Mouse (Mus musculus) forebrain, embryonic 16.5 days (tissue): ENCODE measurements at regions not wholly inside any gene's neighbourhood (a gene's known extent, or its start where the extent isn't known, plus 50 kb on each side); places are given as distances from the start of the nearest gene placed in this dataset.

Source experiments
- ATAC-seq: fragments of 200-750 bp; cut with Nextera tagmentation; 2 replicates; pipeline ENCODE4 v1.8.0; 2017; ENCODE audit warnings: mild to moderate bottlenecking, moderate library complexity
- H3K27ac ChIP-seq: fragments of 300-500 bp; sonication (generic); 2 replicates; pipeline ENCODE4 v1.5.1; 2014; ENCODE audit warnings: low read length, control low read depth
- H3K27me3 ChIP-seq: fragments of 300-500 bp; sonication (generic); replicated peaks from 2 replicates; pipeline ENCODE4 v1.6.1; 2014; ENCODE audit warnings: low read length; ENCODE audit not compliant: control insufficient read depth, insufficient read depth
- H3K36me3 ChIP-seq: fragments of 300-500 bp; sonication (generic); 2 replicates; pipeline ENCODE4 v1.6.1; 2014; ENCODE audit not compliant: control insufficient read depth, insufficient read depth
- H3K4me1 ChIP-seq: fragments of 300-500 bp; sonication (generic); replicated peaks from 2 replicates; pipeline ENCODE4 v1.6.1; 2014; ENCODE audit warnings: low read length; ENCODE audit not compliant: control insufficient read depth, insufficient read depth
- H3K4me2 ChIP-seq: fragments of 300-500 bp; sonication (generic); 2 replicates; pipeline ENCODE4 v1.6.1; 2014; ENCODE audit warnings: mild to moderate bottlenecking, low read length, control low read depth
- H3K4me3 ChIP-seq: fragments of 300-500 bp; sonication (generic); replicated peaks from 2 replicates; pipeline ENCODE4 v1.5.1; 2014; ENCODE audit warnings: mild to moderate bottlenecking, low read length, control low read depth
- H3K9ac ChIP-seq: fragments of 300-500 bp; sonication (generic); replicated peaks from 2 replicates; pipeline ENCODE4 v1.6.1; 2014; ENCODE audit warnings: low read depth, low read length, control low read depth
- H3K9me3 ChIP-seq: fragments of 300-500 bp; sonication (generic); 2 replicates; pipeline ENCODE4 v1.6.1; 2016; ENCODE audit warnings: low read length; ENCODE audit not compliant: control insufficient read depth
- WGBS: fragments of 180-500 bp; shearing (Covaris S2); extraction: QIAGEN DNeasy Blood & Tissue Kit; methylation state at CpG from one replicate; pipeline ENCODE4 v1.1.7; 2014; 5-methylcytosine and 5-hydroxymethylcytosine counted together

DNA sequence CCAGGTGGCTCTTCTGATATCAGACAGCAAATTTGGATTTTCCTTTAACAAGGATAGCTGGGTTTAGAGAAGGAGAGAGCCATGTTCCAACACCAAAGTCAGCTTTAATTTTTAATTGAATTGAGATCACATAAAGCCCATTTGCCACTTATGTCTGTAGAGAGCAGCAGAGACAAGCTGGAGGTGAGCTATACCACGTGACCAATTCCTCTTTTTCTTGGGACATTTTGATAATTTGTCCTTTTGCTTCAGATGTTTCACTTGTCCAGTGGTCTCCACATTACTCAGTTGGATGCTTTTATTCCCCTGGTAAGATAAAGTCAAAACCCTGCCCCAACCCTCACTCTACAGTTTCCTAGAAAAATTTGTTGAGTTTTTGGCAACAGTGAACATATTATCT, 248.6 kb upstream of the Ndst4 start:
- Histone ChIP-seq H3K36me3 (no peaks in the 10 kb centered on the region), H3K9me3 (no peaks in the 10 kb centered on the region), H3K4me2 (no peak overlapping the region), H3K27ac (no peak overlapping the region), H3K9ac (no peak overlapping the region), H3K27me3 (no peaks in the 10 kb centered on the region), H3K4me1 (no peaks in the 10 kb centered on the region), H3K4me3 (no peak overlapping the region)
- WGBS = 63% methylated on average over 1 of the region's 1 CpGs
- no peak for ATAC-seq

DNA sequence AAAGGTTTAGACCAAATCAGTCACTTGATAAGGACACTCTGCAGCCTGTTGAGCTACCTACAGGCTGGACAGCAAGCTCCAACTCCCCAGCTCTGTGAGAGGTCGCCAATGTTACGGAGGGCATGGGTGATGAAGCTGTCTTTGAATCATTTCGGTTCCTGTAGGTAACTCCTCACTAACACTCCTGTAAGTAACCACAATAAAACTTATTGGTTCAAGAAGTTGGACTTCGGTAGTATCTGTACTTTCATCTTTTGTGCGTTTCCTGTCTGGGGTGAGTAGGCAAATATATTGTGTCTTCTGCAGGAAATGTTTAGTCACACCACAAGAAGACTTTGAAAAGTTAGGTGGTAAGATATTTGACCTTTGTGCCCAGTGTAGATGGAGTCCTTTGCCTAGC, 244.1 kb upstream of the Ndst4 start:
- WGBS = 91% methylated on average over 5 of the region's 5 CpGs
- Histone ChIP-seq H3K36me3 (no peaks in the 10 kb centered on the region), H3K9me3 (no peaks in the 10 kb centered on the region), H3K4me1 (no peaks in the 10 kb centered on the region), H3K27ac (no peak overlapping the region), H3K9ac (no peak overlapping the region), H3K4me2 (no peak overlapping the region), H3K4me3 (no peak overlapping the region), H3K27me3 (no peaks in the 10 kb centered on the region)
- ATAC-seq = no peak

DNA sequence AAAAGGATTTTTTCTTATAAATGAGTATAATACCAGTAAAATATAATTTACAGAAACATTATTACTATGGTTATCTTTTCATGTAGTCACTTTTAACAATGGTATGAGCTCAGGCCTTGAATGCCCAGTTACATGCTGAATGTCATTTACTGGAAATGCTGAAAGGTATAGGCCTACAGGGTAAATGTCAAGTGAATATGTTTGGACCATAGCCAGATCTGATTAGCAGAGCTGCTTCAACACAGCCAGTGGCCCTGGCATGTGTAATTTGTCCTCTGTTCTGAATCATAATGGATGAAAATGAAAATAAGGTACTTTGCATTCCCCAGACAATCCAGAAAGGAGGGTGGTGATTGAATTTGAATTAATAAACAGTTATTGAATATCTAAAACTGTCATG, 213.3 kb upstream of the Ndst4 start:
- Histone ChIP-seq H3K27me3 (no peaks in the 10 kb centered on the region), H3K4me2 (no peak overlapping the region), H3K4me3 (no peak overlapping the region), H3K4me1 (no peaks in the 10 kb centered on the region), H3K36me3 (no peaks in the 10 kb centered on the region), H3K9ac (no peak overlapping the region), H3K9me3 (no peaks in the 10 kb centered on the region), H3K27ac (no peak overlapping the region)
- no peak; the same call in 1 of the 2 replicates for ATAC-seq

DNA sequence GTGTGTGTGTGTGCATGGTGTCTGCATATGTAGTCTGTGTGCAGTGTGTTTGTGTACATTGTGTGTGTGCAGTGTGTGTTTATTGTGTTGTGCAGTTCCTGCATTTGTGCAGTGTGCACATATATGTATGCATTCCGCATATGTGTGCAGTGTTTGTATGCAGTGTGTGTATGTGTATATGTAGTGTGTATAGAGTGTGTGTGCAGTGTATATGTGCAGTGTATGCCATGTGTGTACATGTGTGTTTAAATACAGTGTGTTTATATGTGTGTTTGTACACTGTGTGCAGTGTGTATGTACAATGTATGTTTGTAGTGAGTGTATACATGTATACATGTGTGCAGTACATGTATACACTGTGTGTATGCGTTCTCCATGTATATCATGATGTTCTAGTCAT, 183.0 kb upstream of the Ndst4 start:
- no peak overlapping the region for H3K27ac ChIP-seq
- no peak overlapping the region for H3K9ac ChIP-seq
- H3K4me3 ChIP-seq = no peak overlapping the region
- H3K4me2 ChIP-seq = no peak overlapping the region
- no peak for ATAC-seq
- 91% methylated on average over 2 of the region's 2 CpGs for WGBS
- H3K9me3 ChIP-seq = no peaks in the 10 kb centered on the region
- H3K36me3 ChIP-seq = no peaks in the 10 kb centered on the region
- no peaks in the 10 kb centered on the region for H3K27me3 ChIP-seq
- H3K4me1 ChIP-seq = no peaks in the 10 kb centered on the region

DNA sequence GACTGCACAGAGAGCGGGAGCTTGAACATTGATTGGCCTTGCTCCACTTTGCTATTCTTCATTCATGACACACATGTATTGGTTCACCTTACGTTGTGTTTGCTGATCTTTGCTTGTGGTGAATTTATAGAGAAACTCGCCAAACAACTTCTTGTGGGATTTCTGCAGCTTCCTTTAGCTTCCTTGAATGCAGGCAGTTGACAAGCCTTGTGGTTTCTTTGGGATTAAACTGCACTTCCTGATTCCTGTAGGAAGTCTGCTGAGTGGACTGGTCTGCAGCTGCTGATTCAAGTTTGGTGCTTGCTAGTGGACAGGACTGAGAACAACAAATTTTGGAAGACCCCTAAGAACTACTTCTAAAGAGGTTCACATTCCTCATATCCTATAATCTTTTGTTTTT, 152.8 kb upstream of the Ndst4 start:
- no peak for ATAC-seq
- H3K4me3 ChIP-seq = no peak overlapping the region
- no peaks in the 10 kb centered on the region for H3K4me1 ChIP-seq
- no peaks in the 10 kb centered on the region for H3K27me3 ChIP-seq
- H3K36me3 ChIP-seq = no peaks in the 10 kb centered on the region
- no peaks in the 10 kb centered on the region for H3K9me3 ChIP-seq
- H3K27ac ChIP-seq = no peak overlapping the region
- no peak overlapping the region for H3K4me2 ChIP-seq
- no peak overlapping the region for H3K9ac ChIP-seq
- WGBS = 91% methylated on average over 3 of the region's 3 CpGs

DNA sequence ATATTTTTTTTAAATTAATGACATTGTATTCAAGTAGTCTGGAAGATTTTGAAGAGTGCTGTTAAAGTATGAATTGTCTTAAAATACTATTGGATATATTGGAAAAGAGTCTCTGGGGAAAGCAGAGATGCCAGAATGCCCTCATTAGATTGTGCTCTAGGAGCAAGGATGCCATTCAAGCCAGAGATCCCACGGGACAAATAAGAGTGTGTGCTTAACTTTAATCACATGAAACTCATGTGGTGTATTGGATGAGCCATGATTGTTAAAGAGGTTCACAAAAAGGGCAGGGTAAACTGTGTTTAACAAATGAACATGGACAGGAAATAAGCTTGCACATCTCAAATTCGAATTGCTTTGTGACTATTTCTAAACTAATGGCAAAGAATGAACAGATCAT, 143.0 kb upstream of the Ndst4 start:
- no peaks in the 10 kb centered on the region for H3K4me1 ChIP-seq
- no peak overlapping the region for H3K9ac ChIP-seq
- H3K4me3 ChIP-seq = no peak overlapping the region
- no peaks in the 10 kb centered on the region for H3K9me3 ChIP-seq
- no peaks in the 10 kb centered on the region for H3K36me3 ChIP-seq
- H3K27ac ChIP-seq = no peak overlapping the region
- no peaks in the 10 kb centered on the region for H3K27me3 ChIP-seq
- 62% methylated on average over 2 of the region's 2 CpGs for WGBS
- ATAC-seq = no peak
- H3K4me2 ChIP-seq = no peak overlapping the region

DNA sequence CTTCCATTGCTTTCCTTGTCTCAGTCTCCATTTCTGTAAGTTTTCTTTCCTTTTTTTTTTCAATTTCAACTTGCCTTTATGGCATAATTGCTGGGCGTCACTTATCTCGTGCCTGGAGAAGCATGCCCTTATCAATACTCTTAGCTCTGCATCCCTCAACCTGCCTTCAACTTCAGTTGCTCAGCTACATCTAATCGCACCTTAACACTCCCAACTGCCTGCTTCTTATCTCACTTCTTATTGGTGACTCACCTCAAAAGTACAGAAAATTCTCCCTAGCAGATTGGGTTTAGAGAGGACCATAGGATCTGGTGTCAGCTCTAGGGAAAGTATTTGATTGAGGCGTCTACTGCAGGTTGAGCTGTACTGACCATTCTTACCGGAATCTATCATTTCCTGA, 133.2 kb upstream of the Ndst4 start:
- no peaks in the 10 kb centered on the region for H3K9me3 ChIP-seq
- H3K4me1 ChIP-seq = no peaks in the 10 kb centered on the region
- no peak overlapping the region for H3K4me3 ChIP-seq
- H3K27me3 ChIP-seq = no peaks in the 10 kb centered on the region
- H3K9ac ChIP-seq = no peak overlapping the region
- ATAC-seq = no peak
- no peak overlapping the region for H3K4me2 ChIP-seq
- 76% methylated on average over 5 of the region's 5 CpGs for WGBS
- H3K27ac ChIP-seq = no peak overlapping the region
- no peaks in the 10 kb centered on the region for H3K36me3 ChIP-seq

DNA sequence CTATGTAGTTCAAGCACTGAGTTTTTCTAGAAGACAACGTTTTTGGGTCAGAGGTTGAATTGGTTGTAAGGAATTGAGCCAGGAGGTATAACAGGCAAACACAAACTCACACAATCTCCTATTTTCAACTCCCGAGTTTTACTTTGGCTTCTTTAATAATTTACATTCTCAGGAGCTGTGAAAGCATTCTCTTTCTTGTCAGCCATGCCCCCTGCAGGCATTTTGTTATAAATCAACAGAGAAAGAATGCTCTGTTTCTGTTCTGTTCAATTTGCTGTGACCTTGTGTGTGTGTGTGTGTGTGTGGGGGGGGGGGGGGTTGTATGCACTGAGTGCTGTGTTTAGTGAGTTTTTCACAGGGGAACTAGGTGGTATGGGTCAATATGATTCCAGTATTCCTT, 132.7 kb upstream of the Ndst4 start:
- ATAC-seq = no peak
- H3K4me1 ChIP-seq = no peaks in the 10 kb centered on the region
- H3K9ac ChIP-seq = no peak overlapping the region
- no peaks in the 10 kb centered on the region for H3K27me3 ChIP-seq
- no peaks in the 10 kb centered on the region for H3K36me3 ChIP-seq
- H3K4me3 ChIP-seq = no peak overlapping the region
- 5% methylated on average over 2 of the region's 2 CpGs for WGBS
- no peak overlapping the region for H3K4me2 ChIP-seq
- no peaks in the 10 kb centered on the region for H3K9me3 ChIP-seq
- H3K27ac ChIP-seq = no peak overlapping the region

DNA sequence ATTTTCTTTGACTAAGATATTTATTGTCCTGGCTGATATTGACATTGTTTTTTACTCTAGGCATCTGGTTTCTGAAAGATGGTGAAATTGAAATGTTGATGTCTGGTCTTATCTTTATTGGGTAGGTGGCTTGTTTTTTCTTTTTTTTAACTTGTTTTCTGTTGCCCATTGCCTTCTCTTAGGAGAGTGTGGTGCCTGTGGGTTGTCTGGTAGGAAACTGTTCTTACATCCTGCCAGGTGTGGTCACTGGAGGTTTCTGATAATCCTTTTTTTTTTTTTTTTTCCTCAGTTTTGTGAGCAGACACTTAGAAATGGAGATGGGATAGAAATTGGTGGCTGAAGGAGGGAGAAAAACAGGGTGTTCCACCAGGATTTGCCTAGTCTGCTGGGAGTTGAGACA, 125.3 kb upstream of the Ndst4 start:
- Histone ChIP-seq H3K9ac (no peak overlapping the region), H3K4me2 (no peak overlapping the region), H3K36me3 (no peaks in the 10 kb centered on the region), H3K9me3 (no peaks in the 10 kb centered on the region), H3K4me3 (no peak overlapping the region), H3K4me1 (no peaks in the 10 kb centered on the region), H3K27me3 (no peaks in the 10 kb centered on the region), H3K27ac (no peak overlapping the region)
- no peak for ATAC-seq

DNA sequence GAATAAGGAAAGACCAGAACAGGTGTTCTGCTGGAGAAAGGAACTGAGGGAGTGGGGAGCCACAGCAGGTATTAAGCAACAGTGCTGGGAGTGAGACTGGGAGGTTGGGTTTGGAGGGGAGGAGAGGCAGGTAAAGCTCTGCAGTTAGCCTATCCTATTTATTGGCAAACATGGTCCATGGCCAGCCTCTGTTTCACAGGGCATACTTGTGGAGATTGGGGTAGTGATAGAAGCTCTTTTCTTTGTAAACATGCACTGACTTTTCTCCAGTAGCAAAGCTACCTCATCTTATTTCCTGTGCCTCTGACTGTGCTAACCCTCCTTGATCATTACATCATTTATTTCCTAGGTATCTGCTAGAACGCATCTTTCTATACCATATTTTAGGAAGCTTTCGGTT, 124.9 kb upstream of the Ndst4 start:
- Histone ChIP-seq H3K4me1 (no peaks in the 10 kb centered on the region), H3K4me2 (no peak overlapping the region), H3K27me3 (no peaks in the 10 kb centered on the region), H3K27ac (no peak overlapping the region), H3K4me3 (no peak overlapping the region), H3K9ac (no peak overlapping the region), H3K9me3 (no peaks in the 10 kb centered on the region), H3K36me3 (no peaks in the 10 kb centered on the region)
- ATAC-seq = no peak
- WGBS = 95% methylated on average over 2 of the region's 2 CpGs
